Mouse (Mus musculus) C2C12 (cell line): ENCODE measurements around the gene Slc45a1.

ENCODE experiments used
- FOSL1 ChIP-seq: IDR thresholded peaks from one replicate; pipeline ENCODE4 v1.8.0; 2011; ENCODE audit warnings: mild to moderate bottlenecking, low read length; ENCODE audit not compliant: poor library complexity, insufficient read depth, severe bottlenecking
- MAX ChIP-seq: IDR thresholded peaks from one replicate; pipeline ENCODE4 v1.6.1; 2011; ENCODE audit warnings: mild to moderate bottlenecking, control low read depth
- USF1 ChIP-seq: IDR thresholded peaks from one replicate; pipeline ENCODE4 v1.6.1; 2011; ENCODE audit warnings: low read depth, mild to moderate bottlenecking, control low read depth, moderate library complexity

- TF ChIP-seq MAX (no peak), FOSL1 (no peak), USF1 (no peak)
Observed at GRCm38 (mm10) chr4:150678789-150679188, 26.8 kb upstream of the Slc45a1 start.
